Comparison of ENCODE assay signal across 8 mouse cellular contexts in genomic region chr11:72607469-72608070, GRCm38 (mm10). TPM values are rescaled to one million over a fixed set of nuclear protein-coding genes. Genes with fewer than 3 reads are reported as not detected.
DNase-seq lines count a peak whose midpoint lies in the region; ATAC-seq and TF ChIP-seq lines count a peak whose summit lies in the region.

No protein-coding gene starts in this region.

- WGBS in embryonic facial prominence, embryonic 11.5 days, result under 1% methylated on average over 49 of the region's 79 CpGs
- under 1% methylated on average over 75 of the region's 79 CpGs for WGBS in kidney, adult 2 months
- under 1% methylated on average over 66 of the region's 79 CpGs for WGBS in liver, embryonic 14.5 days (ENCODE audit: insufficient replicate concordance)

- no peaks in the 10 kb centered on the region for H3K9me3 ChIP-seq in embryonic facial prominence, embryonic 11.5 days (replicated peaks; ENCODE audit: control insufficient read depth, low read length)
- H3K9me3 ChIP-seq in liver, embryonic 14.5 days (ENCODE audit: control insufficient read depth, low read length), result no peaks in the 10 kb centered on the region

- peak overlapping the region; percentile 96 for H3K4me3 ChIP-seq in embryonic facial prominence, embryonic 11.5 days (ENCODE audit: low read depth, low read length)
- peak overlapping the region; percentile 88 for H3K4me3 ChIP-seq in kidney, adult 2 months (ENCODE audit: insufficient read depth, low read depth, low read length)
- H3K4me3 ChIP-seq in liver, embryonic 14.5 days (ENCODE audit: insufficient read depth in 1 of 2, low read depth in 2 of 2, low read length in 2 of 2), result peak overlapping the region; percentile 64 to 99

- H3K36me3 ChIP-seq in embryonic facial prominence, embryonic 11.5 days (replicated peaks; ENCODE audit: control insufficient read depth, insufficient read depth, low read depth, low read length), result no peaks in the 10 kb centered on the region
- H3K36me3 ChIP-seq in kidney, adult 2 months (ENCODE audit: control insufficient read depth, insufficient read depth, low read length), result no peaks in the 10 kb centered on the region
- H3K36me3 ChIP-seq in liver, embryonic 14.5 days (replicated peaks; ENCODE audit: control insufficient read depth, insufficient read depth, low read depth), result no peaks in the 10 kb centered on the region

- intact Hi-C loops in left cerebral cortex, postnatal 36 days (cut with DNase I), result loop anchor here (5.0 kb wide), 4 partner anchors 85 to 410 kb away; partner anchors contain the start of genes Ankfy1, Camkk1, Cyb5d2 and Zzef1

- no peak for TF ChIP-seq CTCF in kidney, adult 2 months (conservative IDR thresholded peaks at IDR 0.05; ENCODE audit: insufficient read depth, insufficient read length, low read depth, low read length)
- TF ChIP-seq CTCF in liver, embryonic 14.5 days (IDR thresholded peaks at IDR 0.05; ENCODE audit: low read depth), result no peak

- DNase-seq in left cerebral cortex, adult 11 months (ENCODE audit: low spot score), result peak; percentile 39
- DNase-seq in left cerebral cortex, postnatal 36 days (ENCODE audit: low spot score in 2 of 2), result no peak
- peak; percentile 82 for DNase-seq in embryonic facial prominence, embryonic 11.5 days (ENCODE audit: low spot score)
- peak; percentile 72 for DNase-seq in heart, adult 8-10 months (ENCODE audit: low spot score)
- DNase-seq in kidney, adult 2 months, result peak; percentile 91
- peak; percentile 38 to 49 (median 49) for DNase-seq in liver, embryonic 14.5 days (ENCODE audit: low read depth in 3 of 3, low spot score in 3 of 3)
- DNase-seq in neural tube, embryonic 10.5 days (ENCODE audit: extremely low spot score, low spot score), result peak; percentile 85
- peak; percentile 89 for DNase-seq in testis, postnatal 10 days (ENCODE audit: low spot score)

- peak overlapping the region; percentile 98 for H3K27ac ChIP-seq in embryonic facial prominence, embryonic 11.5 days (replicated peaks; ENCODE audit: low read depth, low read length)
- H3K27ac ChIP-seq in kidney, adult 2 months (ENCODE audit: insufficient read depth, low read depth, low read length), result peak overlapping the region; percentile 96
- peak overlapping the region; percentile 93 for H3K27ac ChIP-seq in liver, embryonic 14.5 days

- H3K4me1 ChIP-seq in embryonic facial prominence, embryonic 11.5 days (ENCODE audit: control insufficient read depth, insufficient read depth, low read length), result no peaks in the 10 kb centered on the region
- H3K4me1 ChIP-seq in kidney, adult 2 months (ENCODE audit: control insufficient read depth, insufficient read depth, low read length), result peaks cover 7% of the 10 kb centered on the region; the same call in 1 of the 2 replicates
- H3K4me1 ChIP-seq in liver, embryonic 14.5 days (replicated peaks; ENCODE audit: control insufficient read depth in 2 of 2, insufficient read depth in 2 of 2, low read length in 1 of 2), result peaks cover 3 to 10% of the 10 kb centered on the region in 2 experiments; a peak in 3 of 4 replicates

- no peak for TF ChIP-seq EP300 in liver, embryonic 14.5 days (IDR thresholded peaks at IDR 0.05; ENCODE audit: low read depth)

- peak overlapping the region; percentile 97 for H3K9ac ChIP-seq in embryonic facial prominence, embryonic 11.5 days (replicated peaks; ENCODE audit: low read length)
- peak overlapping the region; percentile 97 for H3K9ac ChIP-seq in liver, embryonic 14.5 days (replicated peaks)

- H3K27me3 ChIP-seq in embryonic facial prominence, embryonic 11.5 days (ENCODE audit: control insufficient read depth, insufficient read depth, low read length), result no peaks in the 10 kb centered on the region
- H3K27me3 ChIP-seq in kidney, adult 2 months (replicated peaks; ENCODE audit: control insufficient read depth, insufficient read depth, low read length), result no peaks in the 10 kb centered on the region
- no peaks in the 10 kb centered on the region for H3K27me3 ChIP-seq in liver, embryonic 14.5 days (ENCODE audit: control insufficient read depth, insufficient read depth, low read length)

- H3K4me2 ChIP-seq in embryonic facial prominence, embryonic 11.5 days (ENCODE audit: low read depth, low read length), result peak overlapping the region; percentile 40
- H3K4me2 ChIP-seq in liver, embryonic 14.5 days (ENCODE audit: low read depth), result peak overlapping the region; percentile 84

- no peak for TF ChIP-seq POLR2A in kidney, adult 2 months (IDR thresholded peaks at IDR 0.05; ENCODE audit: low read depth, low read length)

- peak; percentile 54 for ATAC-seq in embryonic facial prominence, embryonic 11.5 days (replicated peaks; ENCODE audit: insufficient number of reproducible peaks, low FRiP score, low TSS enrichment, low read depth)
- peak; percentile 71 for ATAC-seq in liver, embryonic 14.5 days (ENCODE audit: insufficient read depth)

RNA-seq across cellular contexts. Expression of gene Ube2g1, which starts 0.5 kb away (rescaled TPM):
- 10 to 100 TPM; 50.7 to 59.0 TPM for total RNA-seq in left cerebral cortex, postnatal 36 days (2021)
- polyA plus RNA-seq in embryonic facial prominence, embryonic 11.5 days (2014; fragmentation: Nextera tagmentation; extraction: Ambion mirVana), result 114 and 129 TPM in 2 replicates
- total RNA-seq in heart, adult 8-10 months (2022), result 10 to 100 TPM; 52.5 to 66.4 (median 60.5) TPM
- 8.4 and 8.9 TPM in 2 replicates for polyA plus RNA-seq in kidney, adult 2 months (2012; rRNA removed)
- 5.6 and 7.5 TPM in 2 replicates for polyA plus RNA-seq in liver, embryonic 14.5 days (2012; rRNA removed)
- 21.7 and 22.7 TPM in 2 replicates for polyA plus RNA-seq in liver, embryonic 14.5 days (2014; fragmentation: Nextera tagmentation; extraction: Ambion mirVana)

RNA-seq across cellular contexts. Expression of gene Spns3, which starts 57.3 kb away (rescaled TPM):
- total RNA-seq in left cerebral cortex, postnatal 36 days (2021), result under 1 TPM; 0.17 to 0.57 TPM
- polyA plus RNA-seq in embryonic facial prominence, embryonic 11.5 days (2014; fragmentation: Nextera tagmentation; extraction: Ambion mirVana), result not detected in 2 replicates
- under 1 TPM in 1 of 4 experiments, not detected in 3; 0.14 TPM for total RNA-seq in heart, adult 8-10 months (2022)
- polyA plus RNA-seq in kidney, adult 2 months (2012; rRNA removed), result 8.9 and 9.4 TPM in 2 replicates
- polyA plus RNA-seq in liver, embryonic 14.5 days (2012; rRNA removed), result 1.3 and 1.7 TPM in 2 replicates
- 1.3 TPM in 2 replicates for polyA plus RNA-seq in liver, embryonic 14.5 days (2014; fragmentation: Nextera tagmentation; extraction: Ambion mirVana)

Comparison
In these comparisons a context has a peak if more than half of its experiments do, and no peak if none do; other contexts are left out.
1. DNase-seq: peak in left cerebral cortex, adult 11 months (single experiment), embryonic facial prominence, embryonic 11.5 days (single experiment), heart, adult 8-10 months (single experiment), kidney, adult 2 months (single experiment), liver, embryonic 14.5 days (3 of 3), neural tube, embryonic 10.5 days (single experiment) and testis, postnatal 10 days (single experiment); none in left cerebral cortex, postnatal 36 days (0 of 2).
2. Peak in every context shown above with its lines, with median percentiles within 50 percentile points of each other: H3K27ac ChIP-seq and H3K4me3 ChIP-seq.